Mouse (Mus musculus): ENCODE results near the gene Ltbp1. TPM values are rescaled to one million over a fixed set of nuclear protein-coding genes. Genes with fewer than 3 reads are reported as not detected.

Gene Ltbp1
- polyA plus RNA-seq, 1 experiment from 2014 or later, result 14.2 TPM

- no peaks in the 10 kb centered on the region for H3K4me1 ChIP-seq (ENCODE audit: control insufficient read depth, insufficient read depth, low read length)
- H3K4me2 ChIP-seq (ENCODE audit: low read depth, low read length), result no peak overlapping the region
- no peaks in the 10 kb centered on the region for H3K36me3 ChIP-seq (replicated peaks; ENCODE audit: control insufficient read depth, insufficient read depth, low read depth, low read length)
- no peaks in the 10 kb centered on the region for H3K9me3 ChIP-seq (replicated peaks; ENCODE audit: control insufficient read depth, low read length)
- ATAC-seq (replicated peaks; ENCODE audit: insufficient number of reproducible peaks, low FRiP score, low TSS enrichment, low read depth) (no peak), DNase-seq (ENCODE audit: low spot score) (no peak)
- WGBS, result 80% methylated on average over 3 of the region's 3 CpGs
- no peak overlapping the region for H3K9ac ChIP-seq (replicated peaks; ENCODE audit: low read length)
- no peaks in the 10 kb centered on the region for H3K27me3 ChIP-seq (ENCODE audit: control insufficient read depth, insufficient read depth, low read length)
- no peak overlapping the region for H3K27ac ChIP-seq (replicated peaks; ENCODE audit: low read depth, low read length)
- no peak overlapping the region for H3K4me3 ChIP-seq (ENCODE audit: low read depth, low read length)
Observed at GRCm38 (mm10) chr17:74990561-74990960, 14.8 kb upstream of the Ltbp1 start.

GRCm38 (mm10) chr17:74993726-74994581, 11.4 kb upstream of the Ltbp1 start:
- peak overlapping the region; percentile 82 for H3K27ac ChIP-seq (replicated peaks; ENCODE audit: low read depth, low read length)
- H3K36me3 ChIP-seq (replicated peaks; ENCODE audit: control insufficient read depth, insufficient read depth, low read depth, low read length), result no peaks in the 10 kb centered on the region
- WGBS, result 2% methylated on average over 26 of the region's 26 CpGs
- no peaks in the 10 kb centered on the region for H3K9me3 ChIP-seq (replicated peaks; ENCODE audit: control insufficient read depth, low read length)
- H3K4me2 ChIP-seq (ENCODE audit: low read depth, low read length), result peak overlapping the region; percentile 29
- DNase-seq (ENCODE audit: low spot score) (peak; percentile 90), ATAC-seq (replicated peaks; ENCODE audit: insufficient number of reproducible peaks, low FRiP score, low TSS enrichment, low read depth) (peak; percentile 92)
- peak overlapping the region; percentile 24 for H3K4me3 ChIP-seq (ENCODE audit: low read depth, low read length)
- H3K9ac ChIP-seq (replicated peaks; ENCODE audit: low read length), result peak overlapping the region; percentile 46
- no peaks in the 10 kb centered on the region for H3K4me1 ChIP-seq (ENCODE audit: control insufficient read depth, insufficient read depth, low read length)
- no peaks in the 10 kb centered on the region for H3K27me3 ChIP-seq (ENCODE audit: control insufficient read depth, insufficient read depth, low read length)

DNA sequence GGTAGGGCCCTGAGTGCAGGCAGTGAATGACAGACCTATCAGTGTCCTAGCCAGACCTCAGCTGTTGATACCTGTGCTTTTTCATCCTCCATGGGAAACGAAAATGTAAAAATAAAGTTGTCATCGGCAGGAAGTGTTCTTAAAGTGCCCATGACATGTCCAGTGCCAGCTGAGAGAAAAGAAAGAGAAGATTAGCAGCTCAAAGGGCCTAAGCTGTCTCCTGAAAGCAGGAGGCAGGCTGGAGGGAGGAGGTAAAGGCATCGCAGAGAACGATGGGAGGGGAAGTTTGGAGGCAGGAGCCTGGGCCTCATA, 10.8 kb upstream of the Ltbp1 start:
- H3K9me3 ChIP-seq (replicated peaks; ENCODE audit: control insufficient read depth, low read length), result no peaks in the 10 kb centered on the region
- H3K4me2 ChIP-seq (ENCODE audit: low read depth, low read length), result peak overlapping the region; percentile 29
- no peaks in the 10 kb centered on the region for H3K4me1 ChIP-seq (ENCODE audit: control insufficient read depth, insufficient read depth, low read length)
- peak overlapping the region; percentile 24 for H3K4me3 ChIP-seq (ENCODE audit: low read depth, low read length)
- no peaks in the 10 kb centered on the region for H3K27me3 ChIP-seq (ENCODE audit: control insufficient read depth, insufficient read depth, low read length)
- WGBS, result under 1% methylated on average over 4 of the region's 4 CpGs
- H3K36me3 ChIP-seq (replicated peaks; ENCODE audit: control insufficient read depth, insufficient read depth, low read depth, low read length), result no peaks in the 10 kb centered on the region
- DNase-seq (ENCODE audit: low spot score) (peak; percentile 34), ATAC-seq (replicated peaks; ENCODE audit: insufficient number of reproducible peaks, low FRiP score, low TSS enrichment, low read depth) (no peak)
- peak overlapping the region; percentile 82 for H3K27ac ChIP-seq (replicated peaks; ENCODE audit: low read depth, low read length)
- peak overlapping the region; percentile 46 for H3K9ac ChIP-seq (replicated peaks; ENCODE audit: low read length)

DNA sequence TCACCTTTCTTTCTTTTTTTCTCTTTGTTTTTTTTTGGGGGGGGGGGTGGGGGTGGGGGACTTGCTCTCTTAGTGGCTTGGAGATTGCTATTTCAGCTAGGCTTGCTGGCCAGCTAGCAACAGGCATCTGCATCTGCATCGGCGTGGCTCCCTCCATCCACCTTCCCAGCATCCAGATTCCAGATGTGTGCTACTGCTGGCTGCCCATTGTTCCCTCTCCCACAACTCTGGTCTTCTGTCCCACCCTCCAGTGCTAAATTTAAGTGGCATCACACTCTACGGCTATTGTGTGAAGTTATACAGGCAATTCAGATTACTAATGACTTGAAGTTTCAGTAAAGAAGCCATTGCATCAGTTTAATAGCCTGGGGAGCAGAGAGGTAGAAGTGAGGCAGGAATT, 10.1 kb upstream of the Ltbp1 start:
- Histone ChIP-seq H3K4me2 (ENCODE audit: low read depth, low read length) (no peak overlapping the region), H3K9ac (replicated peaks; ENCODE audit: low read length) (no peak overlapping the region; the same call in 1 of the 2 replicates), H3K27me3 (ENCODE audit: control insufficient read depth, insufficient read depth, low read length) (no peaks in the 10 kb centered on the region), H3K36me3 (replicated peaks; ENCODE audit: control insufficient read depth, insufficient read depth, low read depth, low read length) (no peaks in the 10 kb centered on the region), H3K4me3 (ENCODE audit: low read depth, low read length) (no peak overlapping the region), H3K9me3 (replicated peaks; ENCODE audit: control insufficient read depth, low read length) (no peaks in the 10 kb centered on the region), H3K27ac (replicated peaks; ENCODE audit: low read depth, low read length) (peak overlapping the region; percentile 82; the same call in 1 of the 2 replicates), H3K4me1 (ENCODE audit: control insufficient read depth, insufficient read depth, low read length) (no peaks in the 10 kb centered on the region)
- DNase-seq (ENCODE audit: low spot score), result no peak
- WGBS, result 20% methylated on average over 3 of the region's 3 CpGs
- no peak for ATAC-seq (replicated peaks; ENCODE audit: insufficient number of reproducible peaks, low FRiP score, low TSS enrichment, low read depth)

GRCm38 (mm10) chr17:75000066-75000465, 5.3 kb upstream of the Ltbp1 start:
- no peaks in the 10 kb centered on the region for H3K36me3 ChIP-seq (replicated peaks; ENCODE audit: control insufficient read depth, insufficient read depth, low read depth, low read length)
- H3K4me2 ChIP-seq (ENCODE audit: low read depth, low read length), result no peak overlapping the region
- no peaks in the 10 kb centered on the region for H3K27me3 ChIP-seq (ENCODE audit: control insufficient read depth, insufficient read depth, low read length)
- H3K9ac ChIP-seq (replicated peaks; ENCODE audit: low read length), result no peak overlapping the region
- H3K4me1 ChIP-seq (ENCODE audit: control insufficient read depth, insufficient read depth, low read length), result no peaks in the 10 kb centered on the region
- H3K27ac ChIP-seq (replicated peaks; ENCODE audit: low read depth, low read length), result no peak overlapping the region
- no peaks in the 10 kb centered on the region for H3K9me3 ChIP-seq (replicated peaks; ENCODE audit: control insufficient read depth, low read length)
- no peak overlapping the region for H3K4me3 ChIP-seq (ENCODE audit: low read depth, low read length)
- ATAC-seq (replicated peaks; ENCODE audit: insufficient number of reproducible peaks, low FRiP score, low TSS enrichment, low read depth) (no peak), DNase-seq (ENCODE audit: low spot score) (no peak)
- 75% methylated on average over 2 of the region's 2 CpGs for WGBS

- peak overlapping the region; percentile 87 for H3K4me3 ChIP-seq (ENCODE audit: low read depth, low read length)
- H3K36me3 ChIP-seq (replicated peaks; ENCODE audit: control insufficient read depth, insufficient read depth, low read depth, low read length), result no peaks in the 10 kb centered on the region
- no peaks in the 10 kb centered on the region for H3K9me3 ChIP-seq (replicated peaks; ENCODE audit: control insufficient read depth, low read length)
- peak; percentile 85 for ATAC-seq (replicated peaks; ENCODE audit: insufficient number of reproducible peaks, low FRiP score, low TSS enrichment, low read depth)
- H3K27me3 ChIP-seq (ENCODE audit: control insufficient read depth, insufficient read depth, low read length), result no peaks in the 10 kb centered on the region
- H3K4me1 ChIP-seq (ENCODE audit: control insufficient read depth, insufficient read depth, low read length), result no peaks in the 10 kb centered on the region; the same call in 1 of the 2 replicates
- H3K27ac ChIP-seq (replicated peaks; ENCODE audit: low read depth, low read length), result peak overlapping the region; percentile 85; the same call in 1 of the 2 replicates
- DNase-seq (ENCODE audit: low spot score), result peak; percentile 94
- WGBS, result under 1% methylated on average over 11 of the region's 11 CpGs
- H3K9ac ChIP-seq (replicated peaks; ENCODE audit: low read length), result peak overlapping the region; percentile 88
- peak overlapping the region; percentile 89 for H3K4me2 ChIP-seq (ENCODE audit: low read depth, low read length)
Observed at GRCm38 (mm10) chr17:75004820-75005219, 548 bp upstream of the Ltbp1 start.

DNA sequence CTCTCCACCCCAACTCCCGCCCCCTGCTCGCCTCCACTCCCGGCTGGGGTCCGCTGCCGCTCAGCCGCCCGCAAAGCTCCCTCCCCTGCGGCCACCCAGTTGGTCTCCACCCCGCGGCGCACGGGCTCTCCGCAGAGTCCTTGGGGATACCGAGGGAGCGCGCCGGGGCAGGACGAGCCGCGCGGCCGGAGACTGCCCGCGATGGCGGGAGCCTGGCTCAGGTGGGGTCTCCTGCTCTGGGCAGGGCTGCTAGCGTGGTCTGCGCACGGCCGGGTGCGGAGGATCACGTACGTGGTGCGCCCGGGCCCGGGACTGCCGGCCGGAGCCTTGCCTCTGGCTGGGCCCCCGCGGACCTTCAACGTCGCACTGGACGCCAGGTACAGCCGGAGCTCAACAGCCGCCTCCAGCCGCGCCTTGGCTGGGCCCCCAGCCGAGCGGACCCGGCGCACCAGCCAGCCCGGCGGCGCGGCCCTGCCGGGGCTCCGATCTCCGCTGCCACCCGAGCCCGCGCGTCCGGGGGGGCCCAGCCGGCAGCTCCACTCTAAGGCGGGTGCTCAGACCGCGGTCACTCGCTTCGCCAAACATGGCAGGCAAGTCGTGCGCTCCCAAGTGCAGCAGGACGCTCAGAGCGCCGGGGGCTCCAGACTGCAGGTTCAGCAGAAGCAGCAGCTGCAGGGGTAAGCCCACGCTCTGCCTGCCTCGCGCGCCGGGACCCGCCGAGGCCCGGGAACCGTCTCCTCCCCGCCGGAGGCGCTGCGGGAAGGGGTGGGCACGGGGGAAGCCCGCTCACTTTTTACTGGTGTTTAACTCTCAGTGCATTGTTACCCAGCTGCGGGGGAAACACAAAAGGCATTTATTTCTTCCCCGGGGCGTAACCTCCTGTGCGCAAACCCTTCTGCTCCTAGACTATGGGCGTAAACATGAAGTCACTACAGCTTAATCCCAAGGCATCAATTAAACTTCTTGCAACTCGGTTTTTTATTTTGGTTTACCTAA, 615 bp downstream of the Ltbp1 start:
- Histone ChIP-seq H3K36me3 (replicated peaks; ENCODE audit: control insufficient read depth, insufficient read depth, low read depth, low read length) (no peaks in the 10 kb centered on the region), H3K4me3 (ENCODE audit: low read depth, low read length) (peak overlapping the region; percentile 87), H3K9ac (replicated peaks; ENCODE audit: low read length) (peak overlapping the region; percentile 88), H3K9me3 (replicated peaks; ENCODE audit: control insufficient read depth, low read length) (no peaks in the 10 kb centered on the region), H3K27me3 (ENCODE audit: control insufficient read depth, insufficient read depth, low read length) (no peaks in the 10 kb centered on the region), H3K27ac (replicated peaks; ENCODE audit: low read depth, low read length) (peak overlapping the region; percentile 85), H3K4me2 (ENCODE audit: low read depth, low read length) (peak overlapping the region; percentile 89), H3K4me1 (ENCODE audit: control insufficient read depth, insufficient read depth, low read length) (no peaks in the 10 kb centered on the region; the same call in 1 of the 2 replicates)
- peak; percentile 79 for ATAC-seq (replicated peaks; ENCODE audit: insufficient number of reproducible peaks, low FRiP score, low TSS enrichment, low read depth)
- under 1% methylated on average over 81 of the region's 94 CpGs for WGBS
- peak; percentile 67 for DNase-seq (ENCODE audit: low spot score)

Data from embryonic facial prominence, embryonic 11.5 days (tissue).